Mouse (Mus musculus) right cerebral cortex, postnatal 25 days (tissue): ENCODE data around the gene AF067063.
"Not testable (repeated sequence)": the region's sequence is repeated elsewhere in the genome, so short reads cannot be mapped to it uniquely, and the experiment has no call there.

Experiments
- DNase-seq: peaks from one replicate; pipeline ENCODE4 v3.0.0; 2022

Gene AF067063

GRCm38 (mm10) chr13:119830116-119830515, at the start of gene AF067063:
Gene AF067063, minus strand, starts transcription at chr13:119830216.
- DNase-seq, result not testable (repeated sequence)

GRCm38 (mm10) chr13:119864395-119864999, 34.5 kb upstream of the AF067063 start:
- not testable (repeated sequence) for DNase-seq

GRCm38 (mm10) chr13:119862399-119862798, 32.4 kb upstream of the AF067063 start:
- not testable (repeated sequence) for DNase-seq

- not testable (repeated sequence) for DNase-seq
These were observed 10.0 kb upstream of the AF067063 start for GRCm38 (mm10) chr13:119839982-119840381.

- peak; percentile 8 for DNase-seq
These were observed 7.8 kb upstream of the AF067063 start for GRCm38 (mm10) chr13:119837719-119838337.

GRCm38 (mm10) chr13:119836324-119836811, 6.4 kb upstream of the AF067063 start:
- peak; percentile 4 for DNase-seq

GRCm38 (mm10) chr13:119835320-119836056, 5.5 kb upstream of the AF067063 start, which contains the start of gene D13Ertd608e:
Gene D13Ertd608e, plus strand, starts transcription at chr13:119836006.
- peak; percentile 12 for DNase-seq

GRCm38 (mm10) chr13:119817579-119818206, 12.3 kb downstream of the AF067063 start:
- DNase-seq, result no peak

GRCm38 (mm10) chr13:119816798-119817197, 13.2 kb downstream of the AF067063 start:
- no peak for DNase-seq

GRCm38 (mm10) chr13:119810031-119810430, 20.0 kb downstream of the AF067063 start:
- no peak for DNase-seq

- DNase-seq, result no peak
These were observed 21.1 kb downstream of the AF067063 start for GRCm38 (mm10) chr13:119808937-119809336.

- no peak for DNase-seq
These were observed 32.4 kb downstream of the AF067063 start for GRCm38 (mm10) chr13:119797656-119798055.

- no peak for DNase-seq
These were observed 37.1 kb downstream of the AF067063 start for GRCm38 (mm10) chr13:119792791-119793404.

- no peak for DNase-seq
These were observed 38.4 kb downstream of the AF067063 start for GRCm38 (mm10) chr13:119791580-119792135.

- peak; percentile 93 for DNase-seq
These were observed 39.0 kb downstream of the AF067063 start, which contains the start of gene Zfp131 for GRCm38 (mm10) chr13:119790761-119791579. Gene Zfp131, minus strand, starts transcription at chr13:119790889.

GRCm38 (mm10) chr13:119789851-119790717, 39.9 kb downstream of the AF067063 start:
- peak; percentile 56 for DNase-seq

GRCm38 (mm10) chr13:119783581-119783980, 46.4 kb downstream of the AF067063 start:
- DNase-seq, result no peak
